Comparison of ENCODE assay signal across 8 mouse cellular contexts in genomic region chr6:99691666-99692205, GRCm38 (mm10). TPM values are rescaled to one million over a fixed set of nuclear protein-coding genes. Genes with fewer than 3 reads are reported as not detected.
DNase-seq lines count a peak whose midpoint lies in the region; ATAC-seq and TF ChIP-seq lines count a peak whose summit lies in the region.

No protein-coding gene starts in this region.

- peak overlapping the region; percentile 99 for H3K4me2 ChIP-seq in embryonic facial prominence, embryonic 11.5 days (ENCODE audit: low read depth, low read length)
- peak overlapping the region; percentile 80 for H3K4me2 ChIP-seq in hindbrain, embryonic 15.5 days
- H3K4me2 ChIP-seq in midbrain, embryonic 13.5 days (replicated peaks): peak overlapping the region; percentile 86

- H3K27ac ChIP-seq in kidney, adult 2 months (ENCODE audit: insufficient read depth, low read depth, low read length): no peak overlapping the region
- H3K27ac ChIP-seq in embryonic facial prominence, embryonic 11.5 days (replicated peaks; ENCODE audit: low read depth, low read length): no peak overlapping the region
- H3K27ac ChIP-seq in hindbrain, embryonic 15.5 days (replicated peaks): peak overlapping the region; percentile 91
- peak overlapping the region; percentile 93 for H3K27ac ChIP-seq in midbrain, embryonic 13.5 days

- H3K27me3 ChIP-seq in kidney, adult 2 months (replicated peaks; ENCODE audit: control insufficient read depth, insufficient read depth, low read length): peaks cover 8% of the 10 kb centered on the region; the same call in 1 of the 2 replicates
- H3K27me3 ChIP-seq in embryonic facial prominence, embryonic 11.5 days (ENCODE audit: control insufficient read depth, insufficient read depth, low read length): peaks cover 33% of the 10 kb centered on the region
- no peaks in the 10 kb centered on the region for H3K27me3 ChIP-seq in hindbrain, embryonic 15.5 days
- peaks cover 67% of the 10 kb centered on the region for H3K27me3 ChIP-seq in midbrain, embryonic 13.5 days

- ATAC-seq in embryonic facial prominence, embryonic 11.5 days (replicated peaks; ENCODE audit: insufficient number of reproducible peaks, low FRiP score, low TSS enrichment, low read depth): 0 out of 2 replicates have a peak, but pooled peaks have one; percentile 11
- peak; percentile 27 for ATAC-seq in hindbrain, embryonic 15.5 days (ENCODE audit: low FRiP score, low read depth)
- ATAC-seq in midbrain, embryonic 13.5 days: peak; percentile 22

- H3K4me1 ChIP-seq in kidney, adult 2 months (ENCODE audit: control insufficient read depth, insufficient read depth, low read length): no peaks in the 10 kb centered on the region
- H3K4me1 ChIP-seq in embryonic facial prominence, embryonic 11.5 days (ENCODE audit: control insufficient read depth, insufficient read depth, low read length): peaks cover 3% of the 10 kb centered on the region; the same call in 1 of the 2 replicates
- H3K4me1 ChIP-seq in hindbrain, embryonic 15.5 days (replicated peaks): peaks cover 33% of the 10 kb centered on the region
- H3K4me1 ChIP-seq in midbrain, embryonic 13.5 days (replicated peaks): peaks cover 27% of the 10 kb centered on the region

- no peak for TF ChIP-seq POLR2A in kidney, adult 2 months (IDR thresholded peaks at IDR 0.05; ENCODE audit: low read depth, low read length)

- H3K36me3 ChIP-seq in kidney, adult 2 months (ENCODE audit: control insufficient read depth, insufficient read depth, low read length): no peaks in the 10 kb centered on the region
- H3K36me3 ChIP-seq in embryonic facial prominence, embryonic 11.5 days (replicated peaks; ENCODE audit: control insufficient read depth, insufficient read depth, low read depth, low read length): no peaks in the 10 kb centered on the region
- no peaks in the 10 kb centered on the region for H3K36me3 ChIP-seq in hindbrain, embryonic 15.5 days
- H3K36me3 ChIP-seq in midbrain, embryonic 13.5 days: no peaks in the 10 kb centered on the region

- no peak for DNase-seq in kidney, adult 2 months
- DNase-seq in kidney, postnatal 25 days: no peak
- no peak for DNase-seq in embryonic facial prominence, embryonic 11.5 days (ENCODE audit: low spot score)
- no peak for DNase-seq in c-Kit-positive CD71-positive TER-119-positive erythroid progenitor cells, embryonic 14.5 days (ENCODE audit: low spot score)
- no peak for DNase-seq in left cerebral cortex, adult 9 months (ENCODE audit: low spot score in 2 of 2)
- no peak for DNase-seq in kidney, adult 18-20 months

- WGBS in kidney, adult 2 months: 10% methylated on average over 23 of the region's 25 CpGs
- WGBS in embryonic facial prominence, embryonic 11.5 days: 5% methylated on average over 25 of the region's 25 CpGs
- WGBS in hindbrain, embryonic 15.5 days: 6% methylated on average over 25 of the region's 25 CpGs
- 4% methylated on average over 25 of the region's 25 CpGs for WGBS in midbrain, embryonic 13.5 days

- peak overlapping the region; percentile 84 for H3K9ac ChIP-seq in embryonic facial prominence, embryonic 11.5 days (replicated peaks; ENCODE audit: low read length)
- peak overlapping the region; percentile 81 for H3K9ac ChIP-seq in hindbrain, embryonic 15.5 days
- H3K9ac ChIP-seq in midbrain, embryonic 13.5 days (replicated peaks): peak overlapping the region; percentile 89

- H3K4me3 ChIP-seq in kidney, adult 2 months (ENCODE audit: insufficient read depth, low read depth, low read length): peak overlapping the region; percentile 49
- H3K4me3 ChIP-seq in embryonic facial prominence, embryonic 11.5 days (ENCODE audit: low read depth, low read length): peak overlapping the region; percentile 84
- H3K4me3 ChIP-seq in hindbrain, embryonic 15.5 days: peak overlapping the region; percentile 63
- H3K4me3 ChIP-seq in midbrain, embryonic 13.5 days (replicated peaks): peak overlapping the region; percentile 72

- TF ChIP-seq CTCF in kidney, adult 2 months (conservative IDR thresholded peaks at IDR 0.05; ENCODE audit: insufficient read depth, insufficient read length, low read depth, low read length): no peak

- no peaks in the 10 kb centered on the region for H3K9me3 ChIP-seq in embryonic facial prominence, embryonic 11.5 days (replicated peaks; ENCODE audit: control insufficient read depth, low read length)
- no peaks in the 10 kb centered on the region for H3K9me3 ChIP-seq in hindbrain, embryonic 15.5 days
- no peaks in the 10 kb centered on the region for H3K9me3 ChIP-seq in midbrain, embryonic 13.5 days

RNA-seq across cellular contexts. Expression of gene Gpr27, which starts 0.7 kb away (rescaled TPM):
- polyA plus RNA-seq in kidney, adult 2 months (2012; rRNA removed): 0.99 and 1.2 TPM in 2 replicates
- polyA plus RNA-seq in embryonic facial prominence, embryonic 11.5 days (2014; fragmentation: Nextera tagmentation; extraction: Ambion mirVana): 2.8 and 4.6 TPM in 2 replicates
- polyA plus RNA-seq in hindbrain, embryonic 15.5 days (2015; fragmentation: Nextera tagmentation; extraction: Ambion mirVana): 21.1 and 23.4 TPM in 2 replicates
- polyA plus RNA-seq in midbrain, embryonic 13.5 days (2015; fragmentation: Nextera tagmentation; extraction: Ambion mirVana): 8.4 and 9.0 TPM in 2 replicates

RNA-seq across cellular contexts. Expression of gene Gm20696, which starts 25.1 kb away (rescaled TPM):
- polyA plus RNA-seq in kidney, adult 2 months (2012; rRNA removed): 0.31 and 0.50 TPM in 2 replicates
- 2.5 and 3.0 TPM in 2 replicates for polyA plus RNA-seq in embryonic facial prominence, embryonic 11.5 days (2014; fragmentation: Nextera tagmentation; extraction: Ambion mirVana)
- 3.4 and 4.1 TPM in 2 replicates for polyA plus RNA-seq in hindbrain, embryonic 15.5 days (2015; fragmentation: Nextera tagmentation; extraction: Ambion mirVana)
- 3.2 and 3.6 TPM in 2 replicates for polyA plus RNA-seq in midbrain, embryonic 13.5 days (2015; fragmentation: Nextera tagmentation; extraction: Ambion mirVana)

RNA-seq across cellular contexts. Expression of gene Eif4e3, which starts 25.2 kb away (rescaled TPM):
- polyA plus RNA-seq in kidney, adult 2 months (2012; rRNA removed): 6.6 and 8.4 TPM in 2 replicates
- 16.8 and 19.3 TPM in 2 replicates for polyA plus RNA-seq in embryonic facial prominence, embryonic 11.5 days (2014; fragmentation: Nextera tagmentation; extraction: Ambion mirVana)
- polyA plus RNA-seq in hindbrain, embryonic 15.5 days (2015; fragmentation: Nextera tagmentation; extraction: Ambion mirVana): 6.9 and 7.7 TPM in 2 replicates
- 8.8 and 9.8 TPM in 2 replicates for polyA plus RNA-seq in midbrain, embryonic 13.5 days (2015; fragmentation: Nextera tagmentation; extraction: Ambion mirVana)

RNA-seq across cellular contexts. Expression of gene Prok2, which starts 34.5 kb away (rescaled TPM):
- 0.14 and 0.19 TPM in 2 replicates for polyA plus RNA-seq in kidney, adult 2 months (2012; rRNA removed)
- polyA plus RNA-seq in embryonic facial prominence, embryonic 11.5 days (2014; fragmentation: Nextera tagmentation; extraction: Ambion mirVana): 0.14 TPM in 1 of 2 replicates, not detected in the other
- 0.33 and 0.36 TPM in 2 replicates for polyA plus RNA-seq in hindbrain, embryonic 15.5 days (2015; fragmentation: Nextera tagmentation; extraction: Ambion mirVana)
- 0.32 and 0.39 TPM in 2 replicates for polyA plus RNA-seq in midbrain, embryonic 13.5 days (2015; fragmentation: Nextera tagmentation; extraction: Ambion mirVana)

Comparison
In these comparisons a context has a peak if more than half of its experiments do, and no peak if none do; other contexts are left out.
1. H3K27ac ChIP-seq: peak in hindbrain, embryonic 15.5 days (single experiment) and midbrain, embryonic 13.5 days (single experiment); none in kidney, adult 2 months (single experiment) and embryonic facial prominence, embryonic 11.5 days (single experiment).
2. Peak in every context shown above with its lines, with median percentiles within 50 percentile points of each other: H3K4me3 ChIP-seq, ATAC-seq, H3K4me2 ChIP-seq and H3K9ac ChIP-seq.